Mouse (Mus musculus): ENCODE measurements around the gene Gm17018.

Gene Gm17018

GRCm38 (mm10) chr19:45589761-45590160 is 29.3 kb downstream of the Gm17018 start:
- DNase-seq, result no peak

DNA sequence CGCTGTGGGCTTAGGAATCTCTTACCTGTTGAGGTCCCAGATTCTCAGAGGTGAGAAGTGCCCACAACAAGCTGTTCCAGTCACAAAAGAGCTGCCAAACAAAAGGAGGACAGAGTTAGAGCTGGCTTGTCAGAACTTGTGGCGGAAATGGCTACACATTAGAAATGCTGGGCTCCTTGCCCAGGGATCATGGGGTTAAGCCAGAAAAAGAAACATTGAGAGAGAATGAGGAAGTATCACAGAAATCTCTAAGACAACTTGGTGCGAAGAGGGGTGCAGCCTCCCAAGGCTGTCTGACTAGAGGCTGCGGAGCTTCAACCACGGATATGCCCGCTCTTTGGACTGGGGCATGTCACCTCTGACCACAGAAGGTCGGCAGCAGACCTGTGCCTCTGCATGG is 31.3 kb downstream of the Gm17018 start:
- peak; percentile 76 for DNase-seq

DNA sequence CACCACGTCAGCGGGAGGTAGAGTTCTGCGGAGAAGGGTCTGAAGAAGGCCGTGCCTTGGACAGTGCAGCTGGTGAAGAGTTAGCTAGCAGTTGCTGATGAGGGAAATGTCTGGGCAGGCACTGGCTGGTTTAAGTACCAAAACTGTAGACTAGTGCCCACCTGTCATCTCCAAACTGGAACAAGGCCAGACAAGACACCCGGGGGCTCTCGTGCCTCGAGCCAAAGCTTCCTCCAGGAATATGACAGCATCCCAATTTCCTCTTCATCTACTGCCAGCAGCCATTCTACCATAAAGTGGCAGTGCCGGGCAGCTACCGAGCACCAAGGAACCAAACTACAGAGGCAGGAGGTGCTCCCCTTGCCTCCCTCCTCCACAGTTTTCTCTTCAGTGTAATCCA is 32.5 kb downstream of the Gm17018 start:
- no peak for DNase-seq

- DNase-seq, result no peak
These were observed 33.7 kb downstream of the Gm17018 start for GRCm38 (mm10) chr19:45594079-45594478.

DNA sequence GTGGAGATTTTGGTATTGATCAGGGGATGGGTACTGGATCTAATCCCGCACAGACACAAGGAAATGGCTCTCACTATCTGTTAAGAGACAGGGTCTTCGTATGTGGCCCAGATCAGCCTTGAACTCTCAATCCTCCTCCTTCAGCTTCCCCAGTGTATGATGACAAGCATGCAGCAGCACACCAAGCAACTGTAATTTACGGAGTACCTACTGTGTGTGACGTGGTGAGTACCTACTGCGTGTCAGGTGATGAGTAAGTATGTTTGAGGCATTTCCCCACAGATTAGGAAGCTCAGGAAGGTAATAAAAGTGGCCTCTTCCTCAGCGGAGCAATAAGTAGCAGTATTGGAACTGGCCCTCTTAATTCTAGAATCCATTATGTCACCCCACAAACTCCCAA is 35.1 kb downstream of the Gm17018 start:
- DNase-seq, result no peak

- DNase-seq, result no peak
These were observed 35.6 kb downstream of the Gm17018 start for GRCm38 (mm10) chr19:45596019-45596418.

- DNase-seq, result no peak
These were observed 36.0 kb downstream of the Gm17018 start for GRCm38 (mm10) chr19:45596434-45596833.

- DNase-seq, result no peak
These were observed 36.7 kb downstream of the Gm17018 start for GRCm38 (mm10) chr19:45597106-45597505.

DNA sequence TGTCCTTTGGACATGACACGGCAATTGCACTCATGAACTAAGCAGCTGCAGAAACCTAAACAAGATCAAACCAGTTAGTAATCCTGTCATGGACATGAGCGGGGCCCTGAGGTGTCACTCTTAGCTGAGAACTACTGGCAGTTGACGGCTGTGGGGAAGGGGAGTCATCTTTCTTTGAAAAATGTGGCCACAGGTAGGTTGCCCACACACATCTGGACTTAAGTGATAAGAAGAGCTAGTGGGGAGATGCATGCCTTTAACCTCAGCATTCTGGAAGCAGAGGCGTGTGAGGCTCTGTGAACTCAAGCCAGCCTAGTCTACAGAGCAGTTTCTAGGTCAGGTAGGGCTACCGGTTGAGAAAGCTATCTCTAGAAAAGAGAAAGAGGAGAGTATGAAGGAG is 42.2 kb downstream of the Gm17018 start:
- DNase-seq, result no peak

- DNase-seq, result no peak
These were observed 46.3 kb downstream of the Gm17018 start for GRCm38 (mm10) chr19:45606701-45607100.

- no peak for DNase-seq
These were observed 47.1 kb downstream of the Gm17018 start for GRCm38 (mm10) chr19:45607479-45607878.

DNA sequence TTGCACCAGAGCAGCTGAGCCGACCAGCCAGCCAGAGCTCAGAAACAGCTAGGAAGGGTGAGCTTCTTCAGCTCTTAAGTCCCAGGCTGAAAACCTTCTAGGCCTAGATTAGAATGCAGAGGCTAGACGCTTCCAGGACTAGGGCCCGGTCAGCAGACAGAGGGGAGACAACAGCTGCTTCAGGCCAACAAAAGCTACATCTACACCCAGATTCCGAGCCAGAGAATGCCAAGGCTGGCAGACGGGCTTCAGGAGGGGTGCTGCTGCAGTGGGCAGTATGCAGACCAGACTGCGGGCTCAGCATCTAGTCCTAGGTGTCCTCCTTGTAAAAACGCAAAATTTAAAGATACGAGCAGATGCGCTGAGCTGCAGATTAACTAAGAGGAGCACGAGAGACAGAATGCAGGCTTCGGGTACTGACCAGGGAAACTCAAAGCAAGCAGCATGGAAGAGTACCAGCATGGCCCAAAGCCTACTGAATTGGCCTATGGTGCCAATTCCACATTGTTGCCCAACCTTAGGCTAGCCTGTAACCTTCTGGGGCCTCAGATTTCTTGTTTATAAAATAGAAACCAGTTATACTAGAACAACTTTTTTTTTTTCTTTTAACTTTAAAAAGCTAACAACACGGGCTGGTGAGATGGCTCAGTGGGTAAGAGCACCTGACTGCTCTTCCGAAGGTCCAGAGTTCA is 48.4 kb downstream of the Gm17018 start:
- DNase-seq, result no peak

DNA sequence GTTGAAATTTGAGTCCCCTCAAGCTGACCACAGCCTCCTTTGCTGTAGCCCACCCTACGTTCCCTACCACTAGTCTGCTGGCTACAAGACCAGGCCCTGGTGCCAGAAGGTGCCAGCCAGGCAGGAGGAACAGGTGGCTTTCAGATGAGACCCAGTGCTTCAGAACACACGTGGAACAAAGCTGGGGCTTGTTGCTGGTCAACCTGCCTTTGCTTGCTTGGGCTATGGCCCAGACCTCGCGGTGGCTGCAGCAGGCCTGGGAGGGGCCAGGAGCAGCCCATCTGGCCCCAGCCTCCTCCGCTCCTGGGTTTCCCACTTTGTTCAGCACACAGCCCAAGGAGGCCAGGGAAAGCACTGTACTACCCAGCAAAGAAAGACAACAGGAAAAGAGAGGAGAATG is 50.4 kb downstream of the Gm17018 start:
- no peak for DNase-seq

- no peak for DNase-seq
These were observed 54.0 kb downstream of the Gm17018 start for GRCm38 (mm10) chr19:45614375-45614774.

GRCm38 (mm10) chr19:45614928-45615327 is 54.5 kb downstream of the Gm17018 start:
- peak; percentile 34 for DNase-seq

DNA sequence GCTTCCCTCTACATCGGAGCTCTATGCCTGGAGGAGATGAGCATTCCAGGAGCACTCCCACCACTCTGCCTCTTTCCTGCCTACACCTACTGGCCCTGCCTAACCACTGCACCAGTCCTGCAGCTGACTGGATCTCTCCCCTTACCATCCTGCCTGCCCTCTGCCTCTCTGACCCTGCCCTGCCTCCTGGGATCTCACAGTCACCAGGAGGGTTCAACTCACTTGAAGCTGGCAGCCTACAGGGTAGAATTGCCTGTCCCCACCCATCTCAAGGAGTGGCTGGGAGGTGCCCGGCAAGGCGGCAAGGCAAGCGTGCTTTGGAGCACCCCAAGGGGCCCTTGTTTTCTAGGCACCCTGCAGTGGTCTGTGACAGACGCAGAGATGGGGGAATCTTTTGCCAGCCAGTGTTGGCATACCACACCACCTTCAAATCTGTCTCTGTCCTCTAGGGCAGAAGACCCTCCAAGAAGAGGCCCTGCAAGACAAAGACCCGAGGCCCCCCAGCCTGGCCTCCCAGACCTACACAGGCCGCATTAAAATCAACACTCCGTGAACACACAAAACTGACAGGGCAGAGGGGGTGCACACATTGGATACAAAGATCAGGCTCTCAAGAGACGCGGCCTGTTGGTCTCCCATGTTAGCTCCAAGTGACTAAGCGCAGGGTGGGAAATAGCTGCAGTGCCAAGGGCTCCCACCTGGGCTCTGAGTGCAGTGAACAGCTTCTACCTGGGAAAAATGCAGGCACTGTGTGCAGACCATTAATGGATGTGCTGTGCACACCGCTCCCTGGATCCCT is 55.2 kb downstream of the Gm17018 start:
- no peak for DNase-seq

- DNase-seq, result no peak
These were observed 55.8 kb downstream of the Gm17018 start for GRCm38 (mm10) chr19:45616214-45616518.

- DNase-seq, result no peak
These were observed 56.3 kb downstream of the Gm17018 start for GRCm38 (mm10) chr19:45616735-45617134.

DNA sequence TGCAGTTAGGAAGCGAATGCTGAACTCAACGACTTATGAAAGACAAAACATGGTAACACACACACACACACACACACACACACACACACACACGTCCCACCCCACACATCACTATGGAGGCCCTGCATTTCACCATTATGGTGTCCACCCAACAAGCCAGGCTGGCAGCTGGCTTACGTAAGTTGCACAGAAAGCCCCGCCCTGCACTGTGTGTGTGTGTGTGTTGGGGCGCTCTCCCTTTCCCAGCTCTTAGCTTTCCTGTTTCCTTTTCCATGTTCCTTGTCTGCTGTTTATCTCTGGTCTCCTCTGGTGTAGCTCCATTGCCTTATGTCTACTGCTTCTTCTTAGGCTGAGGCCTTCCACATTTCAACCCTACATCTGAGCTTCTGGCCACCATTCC is 57.8 kb downstream of the Gm17018 start:
- DNase-seq, result no peak

DNA sequence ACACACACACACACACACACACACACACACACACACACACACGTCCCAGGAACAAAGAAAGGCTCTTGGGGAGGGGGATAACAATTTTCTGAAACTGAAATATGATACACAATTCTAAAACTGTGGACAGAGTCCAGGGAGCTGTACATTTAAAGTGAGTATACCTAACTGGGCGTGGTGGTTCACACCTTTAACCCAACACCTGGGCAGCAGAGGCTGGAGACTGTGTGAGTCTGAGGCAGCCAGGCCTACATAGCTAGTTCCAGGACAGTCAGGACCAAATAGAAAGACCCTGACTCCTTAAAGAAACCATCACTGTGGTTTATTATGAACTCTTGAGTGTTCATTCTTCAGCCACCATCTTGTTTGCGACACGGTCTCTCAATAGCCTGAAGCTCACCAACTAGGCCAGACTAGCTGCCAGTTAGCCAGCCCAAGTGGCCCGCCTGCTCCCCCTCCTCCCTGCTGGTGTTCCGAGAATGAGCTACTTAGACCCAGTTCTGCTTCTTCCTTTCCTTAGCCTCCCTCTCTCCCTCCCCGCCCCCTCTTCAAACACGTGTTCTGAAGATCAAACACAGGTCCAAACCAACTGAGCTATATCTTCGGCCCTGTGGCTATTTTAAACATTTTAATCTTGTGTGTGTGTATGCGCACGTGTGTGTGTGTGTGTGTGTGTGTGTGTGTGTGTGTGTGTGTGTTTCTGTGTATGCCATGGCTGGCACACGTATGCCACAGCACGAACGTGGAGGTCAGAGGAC is 59.5 kb downstream of the Gm17018 start:
- DNase-seq, result no peak

- DNase-seq, result no peak
These were observed 60.6 kb downstream of the Gm17018 start for GRCm38 (mm10) chr19:45621061-45621460.

DNA sequence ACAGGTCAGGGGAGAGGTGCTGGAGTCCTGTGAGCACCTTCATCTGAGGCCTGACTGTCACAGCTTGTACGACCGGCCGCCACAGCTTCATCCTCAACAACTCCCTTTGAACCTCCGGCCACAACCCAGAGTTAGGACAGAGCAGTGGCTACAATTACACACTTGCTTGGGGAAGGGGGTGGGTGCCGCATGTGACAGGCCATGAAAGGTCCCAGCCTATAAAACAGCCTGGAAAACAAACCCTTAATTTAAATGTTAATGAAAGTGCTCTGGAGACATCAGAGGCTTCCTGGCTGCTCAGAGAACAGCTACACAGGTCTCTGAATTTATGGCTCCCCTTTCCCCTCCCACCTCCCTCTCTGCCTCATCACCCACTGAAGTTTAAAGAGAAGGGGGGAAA is 61.7 kb downstream of the Gm17018 start:
- DNase-seq, result no peak

DNA sequence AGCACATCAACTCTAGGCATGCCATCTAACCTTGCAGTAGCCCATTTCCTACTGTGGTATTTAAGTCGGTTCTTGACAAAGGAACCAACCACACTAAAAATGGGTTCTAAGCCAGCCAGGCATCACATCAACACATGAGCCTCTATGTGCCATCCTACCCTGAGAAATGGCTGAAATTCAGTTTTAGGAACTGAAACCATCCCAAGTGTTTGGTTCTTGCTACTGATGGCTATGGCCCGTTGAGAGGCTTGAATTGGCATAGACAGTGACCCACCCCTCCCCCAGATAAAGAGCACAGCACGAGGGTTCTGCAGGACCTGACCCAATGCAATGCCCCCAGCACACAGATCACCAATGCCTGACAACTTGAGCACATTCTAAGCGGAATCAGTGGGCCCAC is 63.3 kb downstream of the Gm17018 start:
- DNase-seq, result no peak

DNA sequence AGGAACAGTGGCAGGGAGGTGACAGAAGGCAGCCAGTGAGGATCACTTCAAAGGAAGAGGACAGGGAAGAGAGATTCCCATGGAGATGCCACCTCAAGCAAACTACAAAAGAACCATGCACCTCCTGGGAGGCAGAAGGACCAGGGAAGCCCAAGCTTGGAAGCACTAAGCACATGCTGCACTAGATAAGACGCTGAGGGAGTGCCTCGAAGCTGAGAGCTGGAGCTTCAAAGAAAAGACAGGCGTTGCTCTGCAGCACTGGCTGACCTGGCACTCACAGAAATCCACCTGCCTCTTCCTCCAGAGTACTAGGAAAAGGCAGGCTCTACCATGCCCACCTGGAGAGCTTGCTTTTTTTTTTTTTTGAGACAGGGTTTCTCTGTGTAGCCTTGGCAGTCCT is 66.6 kb downstream of the Gm17018 start:
- DNase-seq, result no peak
